Mouse (Mus musculus): Measurements from ENCODE around the gene Tekt3. TPM values are rescaled to one million over a fixed set of nuclear protein-coding genes. Genes with fewer than 3 reads are reported as not detected.

Tekt3 gene
- polyA plus RNA-seq, 1 experiment from 2014 or later, result not detected

GRCm38 (mm10) chr11:63090986-63091385, 29.5 kb downstream of the Tekt3 start:
- no peak overlapping the region for H3K4me2 ChIP-seq (ENCODE audit: low read length)
- no peak for ATAC-seq
- whole genome bisulfite sequencing, result 93% methylated on average over 6 of the region's 6 CpGs

GRCm38 (mm10) chr11:63092271-63092670, 30.8 kb downstream of the Tekt3 start:
- H3K4me2 ChIP-seq (ENCODE audit: low read length), result no peak overlapping the region
- no peak overlapping the region for H3K9ac ChIP-seq (ENCODE audit: low read depth, low read length)

More at GRCm38 (mm10) chr11:63090986-63091385, 29.5 kb downstream of the Tekt3 start:
- no peak overlapping the region for H3K4me3 ChIP-seq (ENCODE audit: low read depth, low read length)
- no peaks in the 10 kb centered on the region for H3K9me3 ChIP-seq (replicated peaks; ENCODE audit: control insufficient read depth, low read length, poor library complexity, severe bottlenecking)
- H3K9ac ChIP-seq (ENCODE audit: low read depth, low read length), result no peak overlapping the region
- no peaks in the 10 kb centered on the region for H3K36me3 ChIP-seq (ENCODE audit: control insufficient read depth, insufficient read depth, low read length)
- no peaks in the 10 kb centered on the region for H3K4me1 ChIP-seq (ENCODE audit: control insufficient read depth, insufficient read depth, low read length)
- no peaks in the 10 kb centered on the region for H3K27me3 ChIP-seq (ENCODE audit: control insufficient read depth, insufficient read depth, low read depth, low read length)
- H3K27ac ChIP-seq (ENCODE audit: low read length), result no peak overlapping the region

GRCm38 (mm10) chr11:63093601-63094000, 32.1 kb downstream of the Tekt3 start:
- Histone ChIP-seq H3K4me2 (ENCODE audit: low read length) (no peak overlapping the region), H3K27me3 (ENCODE audit: control insufficient read depth, insufficient read depth, low read depth, low read length) (no peaks in the 10 kb centered on the region)
- 73% methylated on average over 5 of the region's 5 CpGs for WGBS

More at GRCm38 (mm10) chr11:63092271-63092670, 30.8 kb downstream of the Tekt3 start:
- H3K4me3 ChIP-seq (ENCODE audit: low read depth, low read length), result no peak overlapping the region
- WGBS, result 83% methylated on average over 5 of the region's 5 CpGs
- no peaks in the 10 kb centered on the region for H3K36me3 ChIP-seq (ENCODE audit: control insufficient read depth, insufficient read depth, low read length)
- no peaks in the 10 kb centered on the region for H3K9me3 ChIP-seq (replicated peaks; ENCODE audit: control insufficient read depth, low read length, poor library complexity, severe bottlenecking)
- no peaks in the 10 kb centered on the region for H3K4me1 ChIP-seq (ENCODE audit: control insufficient read depth, insufficient read depth, low read length)
- no peak overlapping the region for H3K27ac ChIP-seq (ENCODE audit: low read length)
- no peaks in the 10 kb centered on the region for H3K27me3 ChIP-seq (ENCODE audit: control insufficient read depth, insufficient read depth, low read depth, low read length)
- no peak for ATAC-seq

GRCm38 (mm10) chr11:63094496-63094895, 33.0 kb downstream of the Tekt3 start:
- no peaks in the 10 kb centered on the region for H3K9me3 ChIP-seq (replicated peaks; ENCODE audit: control insufficient read depth, low read length, poor library complexity, severe bottlenecking)
- WGBS, result 89% methylated on average over 8 of the region's 8 CpGs
- ATAC-seq, result no peak
- no peak overlapping the region for H3K27ac ChIP-seq (ENCODE audit: low read length)
- no peaks in the 10 kb centered on the region for H3K4me1 ChIP-seq (ENCODE audit: control insufficient read depth, insufficient read depth, low read length)
- no peak overlapping the region for H3K9ac ChIP-seq (ENCODE audit: low read depth, low read length)
- no peaks in the 10 kb centered on the region for H3K27me3 ChIP-seq (ENCODE audit: control insufficient read depth, insufficient read depth, low read depth, low read length)
- no peak overlapping the region for H3K4me2 ChIP-seq (ENCODE audit: low read length)
- H3K36me3 ChIP-seq (ENCODE audit: control insufficient read depth, insufficient read depth, low read length), result no peaks in the 10 kb centered on the region
- H3K4me3 ChIP-seq (ENCODE audit: low read depth, low read length), result no peak overlapping the region

More at GRCm38 (mm10) chr11:63093601-63094000, 32.1 kb downstream of the Tekt3 start:
- ATAC-seq, result no peak
- H3K4me1 ChIP-seq (ENCODE audit: control insufficient read depth, insufficient read depth, low read length), result no peaks in the 10 kb centered on the region
- H3K4me3 ChIP-seq (ENCODE audit: low read depth, low read length), result no peak overlapping the region
- no peaks in the 10 kb centered on the region for H3K9me3 ChIP-seq (replicated peaks; ENCODE audit: control insufficient read depth, low read length, poor library complexity, severe bottlenecking)
- H3K9ac ChIP-seq (ENCODE audit: low read depth, low read length), result no peak overlapping the region
- no peak overlapping the region for H3K27ac ChIP-seq (ENCODE audit: low read length)
- H3K36me3 ChIP-seq (ENCODE audit: control insufficient read depth, insufficient read depth, low read length), result no peaks in the 10 kb centered on the region

- Histone ChIP-seq H3K36me3 (ENCODE audit: control insufficient read depth, insufficient read depth, low read length) (no peaks in the 10 kb centered on the region), H3K4me3 (ENCODE audit: low read depth, low read length) (no peak overlapping the region), H3K27me3 (ENCODE audit: control insufficient read depth, insufficient read depth, low read depth, low read length) (no peaks in the 10 kb centered on the region), H3K4me1 (ENCODE audit: control insufficient read depth, insufficient read depth, low read length) (no peaks in the 10 kb centered on the region), H3K9me3 (replicated peaks; ENCODE audit: control insufficient read depth, low read length, poor library complexity, severe bottlenecking) (no peaks in the 10 kb centered on the region), H3K9ac (ENCODE audit: low read depth, low read length) (no peak overlapping the region), H3K27ac (ENCODE audit: low read length) (no peak overlapping the region), H3K4me2 (ENCODE audit: low read length) (no peak overlapping the region)
- WGBS, result 86% methylated on average over 3 of the region's 3 CpGs
- no peak for ATAC-seq
Observed at GRCm38 (mm10) chr11:63098016-63098415, 36.6 kb downstream of the Tekt3 start.

GRCm38 (mm10) chr11:63099390-63099789, 37.9 kb downstream of the Tekt3 start:
- H3K4me2 ChIP-seq (ENCODE audit: low read length), result no peak overlapping the region
- 82% methylated on average over 3 of the region's 3 CpGs for WGBS
- ATAC-seq, result no peak
- no peaks in the 10 kb centered on the region for H3K4me1 ChIP-seq (ENCODE audit: control insufficient read depth, insufficient read depth, low read length)
- H3K9ac ChIP-seq (ENCODE audit: low read depth, low read length), result no peak overlapping the region
- no peak overlapping the region for H3K27ac ChIP-seq (ENCODE audit: low read length)
- no peak overlapping the region for H3K4me3 ChIP-seq (ENCODE audit: low read depth, low read length)
- H3K36me3 ChIP-seq (ENCODE audit: control insufficient read depth, insufficient read depth, low read length), result no peaks in the 10 kb centered on the region
- H3K27me3 ChIP-seq (ENCODE audit: control insufficient read depth, insufficient read depth, low read depth, low read length), result no peaks in the 10 kb centered on the region
- H3K9me3 ChIP-seq (replicated peaks; ENCODE audit: control insufficient read depth, low read length, poor library complexity, severe bottlenecking), result no peaks in the 10 kb centered on the region

- WGBS, result 89% methylated on average over 7 of the region's 7 CpGs
- ATAC-seq, result no peak
- H3K9me3 ChIP-seq (replicated peaks; ENCODE audit: control insufficient read depth, low read length, poor library complexity, severe bottlenecking), result no peaks in the 10 kb centered on the region
- H3K4me3 ChIP-seq (ENCODE audit: low read depth, low read length), result no peak overlapping the region
- no peaks in the 10 kb centered on the region for H3K27me3 ChIP-seq (ENCODE audit: control insufficient read depth, insufficient read depth, low read depth, low read length)
- no peak overlapping the region for H3K4me2 ChIP-seq (ENCODE audit: low read length)
- no peaks in the 10 kb centered on the region for H3K36me3 ChIP-seq (ENCODE audit: control insufficient read depth, insufficient read depth, low read length)
- no peak overlapping the region for H3K9ac ChIP-seq (ENCODE audit: low read depth, low read length)
- no peaks in the 10 kb centered on the region for H3K4me1 ChIP-seq (ENCODE audit: control insufficient read depth, insufficient read depth, low read length)
- no peak overlapping the region for H3K27ac ChIP-seq (ENCODE audit: low read length)
Observed at GRCm38 (mm10) chr11:63103256-63103655, 41.8 kb downstream of the Tekt3 start.

- Histone ChIP-seq H3K9ac (ENCODE audit: low read depth, low read length) (no peak overlapping the region), H3K4me1 (ENCODE audit: control insufficient read depth, insufficient read depth, low read length) (no peaks in the 10 kb centered on the region), H3K4me2 (ENCODE audit: low read length) (no peak overlapping the region), H3K4me3 (ENCODE audit: low read depth, low read length) (no peak overlapping the region), H3K36me3 (ENCODE audit: control insufficient read depth, insufficient read depth, low read length) (no peaks in the 10 kb centered on the region), H3K27ac (ENCODE audit: low read length) (no peak overlapping the region), H3K9me3 (replicated peaks; ENCODE audit: control insufficient read depth, low read length, poor library complexity, severe bottlenecking) (no peaks in the 10 kb centered on the region), H3K27me3 (ENCODE audit: control insufficient read depth, insufficient read depth, low read depth, low read length) (no peaks in the 10 kb centered on the region)
- ATAC-seq, result no peak
- WGBS, result 94% methylated on average over 2 of the region's 2 CpGs
Observed at GRCm38 (mm10) chr11:63104026-63104425, 42.6 kb downstream of the Tekt3 start.

GRCm38 (mm10) chr11:63109230-63109775, 47.8 kb downstream of the Tekt3 start:
- Histone ChIP-seq H3K36me3 (ENCODE audit: control insufficient read depth, insufficient read depth, low read length) (no peaks in the 10 kb centered on the region), H3K9me3 (replicated peaks; ENCODE audit: control insufficient read depth, low read length, poor library complexity, severe bottlenecking) (no peaks in the 10 kb centered on the region), H3K4me3 (ENCODE audit: low read depth, low read length) (no peak overlapping the region), H3K27ac (ENCODE audit: low read length) (no peak overlapping the region), H3K4me1 (ENCODE audit: control insufficient read depth, insufficient read depth, low read length) (no peaks in the 10 kb centered on the region), H3K27me3 (ENCODE audit: control insufficient read depth, insufficient read depth, low read depth, low read length) (no peaks in the 10 kb centered on the region), H3K9ac (ENCODE audit: low read depth, low read length) (no peak overlapping the region), H3K4me2 (ENCODE audit: low read length) (no peak overlapping the region)
- ATAC-seq, result no peak
- 40% methylated on average over 1 of the region's 1 CpGs for WGBS

Data from midbrain, embryonic 16.5 days (tissue).